8 mouse cellular contexts compared by ENCODE assay signal in genomic region chr7:126285293-126286211, GRCm38 (mm10). TPM values are rescaled to one million over a fixed set of nuclear protein-coding genes. Genes with fewer than 3 reads are reported as not detected.
DNase-seq lines count a peak whose midpoint lies in the region; ATAC-seq lines count a peak whose summit lies in the region.

No protein-coding gene starts in this region.

- H3K9ac ChIP-seq in neural tube, embryonic 15.5 days (replicated peaks), result no peak overlapping the region; the same call in 1 of the 2 replicates

- 0 out of 2 replicates have a peak overlapping the region, but pooled peaks have one; percentile 10 for H3K27ac ChIP-seq in neural tube, embryonic 15.5 days (replicated peaks)

- ATAC-seq in neural tube, embryonic 15.5 days (ENCODE audit: low FRiP score), result no peak

- peaks cover 44% of the 10 kb centered on the region for H3K36me3 ChIP-seq in neural tube, embryonic 15.5 days

- H3K4me3 ChIP-seq in neural tube, embryonic 15.5 days (replicated peaks), result no peak overlapping the region

- peaks cover 83% of the 10 kb centered on the region for H3K4me1 ChIP-seq in neural tube, embryonic 15.5 days

- DNase-seq in neural tube, embryonic 10.5 days (ENCODE audit: extremely low spot score, low spot score), result no peak
- peak; percentile 60 to 74 for DNase-seq in adrenal gland, postnatal 36 days
- peak; percentile 64 for DNase-seq in gastrocnemius, postnatal 25 days
- DNase-seq in kidney, postnatal 36 days, result peak; percentile 71 to 77
- DNase-seq in lung, postnatal 36 days, result peak; percentile 95
- peak; percentile 74 to 81 for DNase-seq in spleen, postnatal 4 days (ENCODE audit: low spot score in 2 of 2)
- DNase-seq in retina, postnatal 1 day, result no peak

- WGBS in neural tube, embryonic 15.5 days, result 83% methylated on average over 12 of the region's 12 CpGs

- H3K27me3 ChIP-seq in neural tube, embryonic 15.5 days (replicated peaks), result no peaks in the 10 kb centered on the region

- H3K4me2 ChIP-seq in neural tube, embryonic 15.5 days, result no peak overlapping the region

- H3K9me3 ChIP-seq in neural tube, embryonic 15.5 days (replicated peaks), result no peaks in the 10 kb centered on the region

RNA-seq across cellular contexts. Expression of gene Sbk1, which starts 13.1 kb away (rescaled TPM):
- 143 and 182 TPM in 2 replicates for polyA plus RNA-seq in neural tube, embryonic 15.5 days (2015; fragmentation: Nextera tagmentation; extraction: Ambion mirVana)
- total RNA-seq in adrenal gland, postnatal 36 days (2021), result 10 to 100 TPM; 23.3 to 88.8 TPM
- total RNA-seq in gastrocnemius, postnatal 25 days (2021), result 10 to 100 TPM; 22.2 to 25.0 TPM

Comparison
In these comparisons a context has a peak if more than half of its experiments do, and no peak if none do; other contexts are left out.
1. DNase-seq: peak in adrenal gland, postnatal 36 days (2 of 2), gastrocnemius, postnatal 25 days (single experiment), kidney, postnatal 36 days (2 of 2), lung, postnatal 36 days (single experiment) and spleen, postnatal 4 days (2 of 2); none in neural tube, embryonic 10.5 days (single experiment) and retina, postnatal 1 day (single experiment).